Mouse (Mus musculus): ENCODE results near the gene Cacna1f. TPM values are rescaled to one million over a fixed set of nuclear protein-coding genes. Genes with fewer than 3 reads are reported as not detected.

Gene Cacna1f
- total and polyA plus RNA-seq, 3 experiments = 0.02 TPM; not detected in 2

DNA sequence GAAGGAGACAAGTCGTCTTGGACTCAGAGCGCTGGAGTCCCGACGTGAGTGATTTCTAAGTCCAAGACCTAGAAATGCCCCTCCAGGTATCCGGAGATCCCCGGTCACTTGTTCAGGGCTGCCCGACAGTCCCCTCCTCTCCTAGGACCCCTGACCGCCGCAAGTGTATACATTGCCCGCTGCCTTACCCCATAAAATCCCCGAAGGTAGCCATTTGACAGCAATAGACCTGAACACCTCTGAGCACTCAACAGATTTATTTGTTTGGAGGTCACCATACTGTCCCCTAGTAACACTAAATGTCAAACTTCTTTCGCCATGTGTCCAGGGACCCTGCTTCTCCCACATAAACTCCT, 73.2 kb downstream of the Cacna1f start:
- peak overlapping the region; percentile 78 for H3K9ac ChIP-seq (ENCODE audit: low read depth, low read length)
- H3K36me3 ChIP-seq (ENCODE audit: control insufficient read depth, insufficient read depth, low read length) = no peaks in the 10 kb centered on the region
- H3K27me3 ChIP-seq (ENCODE audit: control insufficient read depth, insufficient read depth, low read length) = no peaks in the 10 kb centered on the region
- no peaks in the 10 kb centered on the region for H3K4me1 ChIP-seq (ENCODE audit: control insufficient read depth, insufficient read depth, low read length)
- intact Hi-C loops (cut with DNase I) = no loop called here
- no peak for TF ChIP-seq EP300 (IDR thresholded peaks at IDR 0.05; ENCODE audit: insufficient read depth, low read depth, low read length)
- no peak for TF ChIP-seq POLR2A (IDR thresholded peaks at IDR 0.05; ENCODE audit: insufficient read depth, low read depth, low read length)
- TF ChIP-seq CTCF (IDR thresholded peaks at IDR 0.05) = no peak
- no peak for DNase-seq
- 16% methylated on average over 12 of the region's 12 CpGs for WGBS
- H3K27ac ChIP-seq = peak overlapping the region; percentile 80
- peak overlapping the region; percentile 53 for H3K4me3 ChIP-seq
- H3K79me2 ChIP-seq (replicated peaks; ENCODE audit: control insufficient read depth, insufficient read depth, low read length) = no peaks in the 10 kb centered on the region

DNA sequence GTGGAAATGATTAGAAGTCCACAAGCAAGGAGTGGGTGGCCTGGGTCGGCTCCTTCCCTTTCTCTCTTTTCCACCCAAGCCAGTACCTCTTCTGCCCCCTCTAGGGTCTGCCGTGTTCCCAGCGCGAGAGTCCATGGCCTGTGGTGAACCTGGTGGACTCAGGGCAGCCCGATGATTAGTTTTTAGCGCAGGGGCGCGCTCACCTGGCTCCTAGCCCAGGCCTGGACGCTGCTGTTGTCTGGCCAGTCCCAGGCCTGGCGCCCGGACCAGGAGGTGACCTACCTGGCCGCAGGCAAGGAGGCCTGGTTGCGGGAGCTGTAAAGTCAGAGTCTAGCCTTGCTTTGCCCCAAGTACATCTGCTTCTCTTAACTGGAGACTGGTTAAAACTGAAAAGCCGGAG, 74.0 kb downstream of the Cacna1f start, which contains the start of gene Magix:
Gene Magix (minus strand): TSS at position 388 of the 400 bp plus-strand sequence.
- peak within 1 kb of the TSS; percentile 53 for H3K4me3 ChIP-seq
- peak within 1 kb of the TSS; percentile 84 for H3K27ac ChIP-seq
- no peaks in the 10 kb centered on the region for H3K36me3 ChIP-seq (ENCODE audit: control insufficient read depth, insufficient read depth, low read length)
- TF ChIP-seq EP300 (IDR thresholded peaks at IDR 0.05; ENCODE audit: insufficient read depth, low read depth, low read length) (0 out of 2 replicates have a peak, but pooled peaks have one; percentile 17), POLR2A (IDR thresholded peaks at IDR 0.05; ENCODE audit: insufficient read depth, low read depth, low read length) (no peak)
- peak; percentile 64 to 65 for DNase-seq
- peak within 1 kb of the TSS; percentile 78 for H3K9ac ChIP-seq (ENCODE audit: low read depth, low read length)
- intact Hi-C loops (cut with DNase I) = no loop called here
- no peaks in the 10 kb centered on the region for H3K79me2 ChIP-seq (replicated peaks; ENCODE audit: control insufficient read depth, insufficient read depth, low read length)
- 28% methylated on average over 14 of the region's 14 CpGs for WGBS
- no peaks in the 10 kb centered on the region for H3K4me1 ChIP-seq (ENCODE audit: control insufficient read depth, insufficient read depth, low read length)
- H3K27me3 ChIP-seq (ENCODE audit: control insufficient read depth, insufficient read depth, low read length) = no peaks in the 10 kb centered on the region

Other genes starting within 250 kb of the Cacna1f start
- gene Usp27x, start 231.3 kb upstream of the Cacna1f start, total RNA-seq (2021) = under 1 TPM; 0.32 to 0.81 TPM
- 0.21 and 0.23 TPM in 2 replicates for gene Usp27x, start 231.3 kb upstream of the Cacna1f start, polyA plus RNA-seq (2012; rRNA removed)
- gene Foxp3, start 33.4 kb upstream of the Cacna1f start, total RNA-seq (2021) = not detected
- not detected in 2 replicates for gene Foxp3, start 33.4 kb upstream of the Cacna1f start, polyA plus RNA-seq (2012; rRNA removed)
- 1 to 10 TPM; 2.6 to 3.0 TPM for gene Ppp1r3f, start 32.8 kb upstream of the Cacna1f start, total RNA-seq (2021)
- 1.8 and 2.2 TPM in 2 replicates for gene Ppp1r3f, start 32.8 kb upstream of the Cacna1f start, polyA plus RNA-seq (2012; rRNA removed)
- 10 to 100 TPM; 11.4 to 12.1 TPM for gene Ccdc22, start 1.6 kb upstream of the Cacna1f start, total RNA-seq (2021)
- gene Ccdc22, start 1.6 kb upstream of the Cacna1f start, polyA plus RNA-seq (2012; rRNA removed) = 9.6 and 11.2 TPM in 2 replicates
- gene Syp, start 31.4 kb downstream of the Cacna1f start, total RNA-seq (2021) = 1 to 10 TPM; 2.6 to 4.2 TPM
- gene Syp, start 31.4 kb downstream of the Cacna1f start, polyA plus RNA-seq (2012; rRNA removed) = 3.4 and 3.8 TPM in 2 replicates
- 10 to 100 TPM; 16.8 to 25.2 TPM for gene Prickle3, start 50.2 kb downstream of the Cacna1f start, total RNA-seq (2021)
- gene Prickle3, start 50.2 kb downstream of the Cacna1f start, polyA plus RNA-seq (2012; rRNA removed) = 21.5 and 27.8 TPM in 2 replicates
- gene Plp2, start 64.3 kb downstream of the Cacna1f start, total RNA-seq (2021) = 10 to 100 TPM; 40.3 to 56.3 TPM
- gene Plp2, start 64.3 kb downstream of the Cacna1f start, polyA plus RNA-seq (2012; rRNA removed) = 118 and 159 TPM in 2 replicates
- 10 to 100 TPM; 23.1 to 32.5 TPM for gene Magix, start 74.2 kb downstream of the Cacna1f start, total RNA-seq (2021)
- gene Magix, start 74.2 kb downstream of the Cacna1f start, polyA plus RNA-seq (2012; rRNA removed) = 37.5 and 44.5 TPM in 2 replicates
- 10 to 100 TPM; 18.0 to 19.3 TPM for gene Gpkow, start 90.0 kb downstream of the Cacna1f start, total RNA-seq (2021)
- 7.1 and 11.4 TPM in 2 replicates for gene Gpkow, start 90.0 kb downstream of the Cacna1f start, polyA plus RNA-seq (2012; rRNA removed)
- 10 to 100 TPM; 41.3 to 42.5 TPM for gene Wdr45, start 107.2 kb downstream of the Cacna1f start, total RNA-seq (2021)
- 48.3 and 57.9 TPM in 2 replicates for gene Wdr45, start 107.2 kb downstream of the Cacna1f start, polyA plus RNA-seq (2012; rRNA removed)
- gene Gm45208, start 115.2 kb downstream of the Cacna1f start, total RNA-seq (2021) = under 1 TPM in 1 of 2 experiments, not detected in 1; 0.94 TPM
- gene Gm45208, start 115.2 kb downstream of the Cacna1f start, polyA plus RNA-seq (2012; rRNA removed) = 0.21 TPM in 1 of 2 replicates, not detected in the other
- gene Praf2, start 121.4 kb downstream of the Cacna1f start, total RNA-seq (2021) = 1 to 10 TPM; 6.1 to 6.7 TPM
- 15.8 and 19.5 TPM in 2 replicates for gene Praf2, start 121.4 kb downstream of the Cacna1f start, polyA plus RNA-seq (2012; rRNA removed)
- 1 to 10 TPM in 1 of 2 experiments, under 1 TPM in 1; 0.32 to 1.1 TPM for gene Ccdc120, start 143.8 kb downstream of the Cacna1f start, total RNA-seq (2021)
- 1.1 and 2.8 TPM in 2 replicates for gene Ccdc120, start 143.8 kb downstream of the Cacna1f start, polyA plus RNA-seq (2012; rRNA removed)
- gene Tfe3, start 155.5 kb downstream of the Cacna1f start, total RNA-seq (2021) = 10 to 100 TPM; 13.0 to 15.4 TPM
- 11.1 and 13.5 TPM in 2 replicates for gene Tfe3, start 155.5 kb downstream of the Cacna1f start, polyA plus RNA-seq (2012; rRNA removed)
- gene Gripap1, start 182.7 kb downstream of the Cacna1f start, total RNA-seq (2021) = 10 to 100 TPM; 20.8 to 24.6 TPM
- gene Gripap1, start 182.7 kb downstream of the Cacna1f start, polyA plus RNA-seq (2012; rRNA removed) = 25.3 and 38.9 TPM in 2 replicates
- gene Kcnd1, start 215.2 kb downstream of the Cacna1f start, total RNA-seq (2021) = under 1 TPM; 0.21 to 0.27 TPM
- gene Kcnd1, start 215.2 kb downstream of the Cacna1f start, polyA plus RNA-seq (2012; rRNA removed) = 0.59 and 1.2 TPM in 2 replicates
- 10 to 100 TPM; 20.3 to 24.5 TPM for gene Otud5, start 234.3 kb downstream of the Cacna1f start, total RNA-seq (2021)
- gene Otud5, start 234.3 kb downstream of the Cacna1f start, polyA plus RNA-seq (2012; rRNA removed) = 16.6 and 19.1 TPM in 2 replicates

All from heart, adult 2 months (tissue).